Comparison of ENCODE assay signal across 8 mouse cellular contexts in the genomic region with DNA sequence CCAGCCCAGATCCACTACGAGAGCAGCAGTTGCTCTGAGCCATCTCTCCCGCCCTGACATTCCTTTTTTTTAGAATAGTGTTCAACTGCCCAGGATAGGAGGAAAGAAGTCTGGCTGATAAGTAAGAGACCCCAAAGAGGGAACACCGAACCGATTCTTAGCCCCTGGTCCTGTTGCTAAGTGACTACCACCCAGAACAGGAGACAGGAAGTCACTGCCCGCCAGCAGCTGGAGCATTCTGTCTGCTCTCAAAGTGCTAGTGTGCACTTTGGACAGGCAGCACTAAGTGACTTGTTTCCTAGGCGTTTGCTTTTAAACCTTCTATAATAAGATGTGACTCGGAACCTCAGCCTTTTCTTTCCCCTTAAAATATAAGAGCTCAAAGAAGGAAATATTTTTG. TPM values are rescaled to one million over a fixed set of nuclear protein-coding genes. Genes with fewer than 3 reads are reported as not detected.
DNase-seq lines count a peak whose midpoint lies in the region; ATAC-seq lines count a peak whose summit lies in the region.

No protein-coding gene starts in this region.

- peak overlapping the region; percentile 63 for H3K27ac ChIP-seq in heart, embryonic 13.5 days (replicated peaks)
- no peak overlapping the region for H3K27ac ChIP-seq in midbrain, embryonic 14.5 days (replicated peaks; ENCODE audit: low read depth, low read length)
- no peak overlapping the region for H3K27ac ChIP-seq in midbrain, embryonic 11.5 days (ENCODE audit: low read depth, low read length)

- ATAC-seq in heart, embryonic 13.5 days (ENCODE audit: extremely low read depth, insufficient number of reproducible peaks, low FRiP score, low TSS enrichment): no peak
- no peak for ATAC-seq in midbrain, embryonic 14.5 days (ENCODE audit: low FRiP score, low TSS enrichment)
- no peak for ATAC-seq in midbrain, embryonic 11.5 days (ENCODE audit: low FRiP score)
- ATAC-seq in inflammation-experienced regulatory T-cells, adult 6 months: peak; percentile 37

- no peak overlapping the region for H3K9ac ChIP-seq in heart, embryonic 13.5 days
- no peak overlapping the region for H3K9ac ChIP-seq in midbrain, embryonic 14.5 days (replicated peaks; ENCODE audit: low read length)
- no peak overlapping the region for H3K9ac ChIP-seq in midbrain, embryonic 11.5 days (ENCODE audit: low read length)

- WGBS in heart, embryonic 13.5 days: 42% methylated on average over 7 of the region's 7 CpGs
- WGBS in midbrain, embryonic 14.5 days: 83% methylated on average over 7 of the region's 7 CpGs
- WGBS in midbrain, embryonic 11.5 days: 88% methylated on average over 7 of the region's 7 CpGs

- peaks cover 44% of the 10 kb centered on the region for H3K36me3 ChIP-seq in heart, embryonic 13.5 days
- peaks cover 39% of the 10 kb centered on the region for H3K36me3 ChIP-seq in midbrain, embryonic 14.5 days (ENCODE audit: control insufficient read depth, insufficient read depth, low read length)
- H3K36me3 ChIP-seq in midbrain, embryonic 11.5 days (ENCODE audit: control insufficient read depth, insufficient read depth, low read length): peaks cover 4% of the 10 kb centered on the region; the same call in 1 of the 2 replicates

- H3K4me3 ChIP-seq in heart, embryonic 13.5 days: no peak overlapping the region
- H3K4me3 ChIP-seq in midbrain, embryonic 14.5 days (replicated peaks; ENCODE audit: low read depth, low read length): no peak overlapping the region
- no peak overlapping the region for H3K4me3 ChIP-seq in midbrain, embryonic 11.5 days (ENCODE audit: low read depth, low read length)

- H3K4me2 ChIP-seq in heart, embryonic 13.5 days: no peak overlapping the region
- no peak overlapping the region for H3K4me2 ChIP-seq in midbrain, embryonic 14.5 days (ENCODE audit: low read length)
- H3K4me2 ChIP-seq in midbrain, embryonic 11.5 days: no peak overlapping the region

- no peaks in the 10 kb centered on the region for H3K9me3 ChIP-seq in heart, embryonic 13.5 days
- no peaks in the 10 kb centered on the region for H3K9me3 ChIP-seq in midbrain, embryonic 14.5 days (ENCODE audit: control insufficient read depth, low read length)
- H3K9me3 ChIP-seq in midbrain, embryonic 11.5 days (ENCODE audit: control insufficient read depth, low read length): no peaks in the 10 kb centered on the region

- DNase-seq in heart, adult 8-10 months (ENCODE audit: low spot score): no peak
- DNase-seq in midbrain, embryonic 14.5 days: peak; percentile 8
- no peak for DNase-seq in midbrain, embryonic 11.5 days (ENCODE audit: low spot score, missing footprints)
- DNase-seq in lung, postnatal 14 days: peak; percentile 18
- DNase-seq in adrenal gland, postnatal 4 days (ENCODE audit: low spot score in 2 of 2): no peak
- no peak for DNase-seq in frontal cortex, postnatal 10 days (ENCODE audit: low spot score in 2 of 2)

- peaks cover 51% of the 10 kb centered on the region for H3K4me1 ChIP-seq in heart, embryonic 13.5 days
- 0 out of 2 replicates have a peak, but pooled peaks cover 3% of the 10 kb centered on the region for H3K4me1 ChIP-seq in midbrain, embryonic 14.5 days (ENCODE audit: control insufficient read depth, insufficient read depth, low read length)
- peaks cover 4% of the 10 kb centered on the region; the same call in 1 of the 2 replicates for H3K4me1 ChIP-seq in midbrain, embryonic 11.5 days (ENCODE audit: control insufficient read depth, insufficient read depth, low read length)

- H3K27me3 ChIP-seq in heart, embryonic 13.5 days (replicated peaks): no peaks in the 10 kb centered on the region
- H3K27me3 ChIP-seq in midbrain, embryonic 14.5 days (ENCODE audit: control insufficient read depth, insufficient read depth, low read length): no peaks in the 10 kb centered on the region
- H3K27me3 ChIP-seq in midbrain, embryonic 11.5 days (ENCODE audit: control insufficient read depth, insufficient read depth, low read length): no peaks in the 10 kb centered on the region

RNA-seq across cellular contexts. Expression of a gene that starts 5.0 kb away (rescaled TPM):
- 0.24 and 0.27 TPM in 2 replicates for polyA plus RNA-seq in heart, embryonic 13.5 days (2015; fragmentation: Nextera tagmentation; extraction: Ambion mirVana)
- total RNA-seq in heart, adult 8-10 months (2022): under 1 TPM in 2 of 4 experiments, not detected in 2; 0.22 to 0.38 TPM
- polyA plus RNA-seq in midbrain, embryonic 14.5 days (2014; fragmentation: Nextera tagmentation; extraction: Ambion mirVana): 0.23 and 0.24 TPM in 2 replicates
- 0.21 and 0.27 TPM in 2 replicates for polyA plus RNA-seq in midbrain, embryonic 11.5 days (2014; fragmentation: Nextera tagmentation; extraction: Ambion mirVana)
- polyA plus RNA-seq in inflammation-experienced regulatory T-cells, adult 6 months (2017; shearing (Covaris generic)): 100 to 1,000 TPM in 2 of 3 experiments, 10 to 100 TPM in 1; 30.7 to 110 (median 101) TPM
- total RNA-seq in adrenal gland, postnatal 4 days (2021): under 1 TPM; 0.42 to 0.45 TPM

RNA-seq across cellular contexts. Expression of a gene that starts 37.8 kb away (rescaled TPM):
- 9.9 TPM in 2 replicates for polyA plus RNA-seq in heart, embryonic 13.5 days (2015; fragmentation: Nextera tagmentation; extraction: Ambion mirVana)
- total RNA-seq in heart, adult 8-10 months (2022): 1 to 10 TPM; 5.4 to 6.6 (median 5.6) TPM
- polyA plus RNA-seq in midbrain, embryonic 14.5 days (2014; fragmentation: Nextera tagmentation; extraction: Ambion mirVana): 8.3 and 10.2 TPM in 2 replicates
- 10.8 and 11.0 TPM in 2 replicates for polyA plus RNA-seq in midbrain, embryonic 11.5 days (2014; fragmentation: Nextera tagmentation; extraction: Ambion mirVana)
- 10 to 100 TPM; 12.6 to 21.1 (median 19.4) TPM for polyA plus RNA-seq in inflammation-experienced regulatory T-cells, adult 6 months (2017; shearing (Covaris generic))
- 10 to 100 TPM; 15.2 to 17.2 TPM for total RNA-seq in adrenal gland, postnatal 4 days (2021)

RNA-seq across cellular contexts. Expression of a gene that starts 52.7 kb away (rescaled TPM):
- polyA plus RNA-seq in heart, embryonic 13.5 days (2015; fragmentation: Nextera tagmentation; extraction: Ambion mirVana): 11.5 and 11.9 TPM in 2 replicates
- under 1 TPM; 0.08 to 0.37 (median 0.14) TPM for total RNA-seq in heart, adult 8-10 months (2022)
- 2.1 and 2.7 TPM in 2 replicates for polyA plus RNA-seq in midbrain, embryonic 14.5 days (2014; fragmentation: Nextera tagmentation; extraction: Ambion mirVana)
- polyA plus RNA-seq in midbrain, embryonic 11.5 days (2014; fragmentation: Nextera tagmentation; extraction: Ambion mirVana): 16.7 and 18.9 TPM in 2 replicates
- polyA plus RNA-seq in inflammation-experienced regulatory T-cells, adult 6 months (2017; shearing (Covaris generic)): 10 to 100 TPM in 1 of 3 experiments, 1 to 10 TPM in 2; 6.7 to 11.1 (median 8.1) TPM
- 1 to 10 TPM; 4.6 to 5.9 TPM for total RNA-seq in adrenal gland, postnatal 4 days (2021)

Comparison
In these comparisons a context has a peak if more than half of its experiments do, and no peak if none do; other contexts are left out.
1. DNase-seq: peak in midbrain, embryonic 14.5 days (single experiment) and lung, postnatal 14 days (single experiment); none in heart, adult 8-10 months (single experiment), midbrain, embryonic 11.5 days (single experiment), adrenal gland, postnatal 4 days (0 of 2) and frontal cortex, postnatal 10 days (0 of 2).
2. RNA of a gene that starts 5.0 kb away (polyA plus RNA-seq): 30.7 to 110 TPM in inflammation-experienced regulatory T-cells, adult 6 months; 0.21 to 0.27 TPM in midbrain, embryonic 11.5 days, 0.24 to 0.27 TPM in heart, embryonic 13.5 days and 0.23 to 0.24 TPM in midbrain, embryonic 14.5 days; every median in the first group is over 10 times any median in the second.